Mouse (Mus musculus) megakaryocyte, embryonic 14.5 days (primary cell): ENCODE data around the gene Qk. TPM values are rescaled to one million over a fixed set of nuclear protein-coding genes. Genes with fewer than 3 reads are reported as not detected.

ENCODE experiments used
- H3K27me3 ChIP-seq: replicated peaks from 2 replicates; pipeline ENCODE3; 2012; ENCODE audit warnings: inconsistent platforms
- H3K36me3 ChIP-seq: replicated peaks from 2 replicates; pipeline ENCODE3; 2012; ENCODE audit warnings: low read length, inconsistent platforms, mixed read lengths
- H3K4me1 ChIP-seq: 2 replicates; pipeline ENCODE4 v1.6.1; 2012; ENCODE audit warnings: inconsistent platforms
- H3K4me3 ChIP-seq: replicated peaks from 2 replicates; pipeline ENCODE3; 2012; ENCODE audit warnings: moderate library complexity, mild to moderate bottlenecking, inconsistent platforms
- H3K9me3 ChIP-seq: 2 replicates; pipeline ENCODE4 v1.6.1; 2012; ENCODE audit warnings: inconsistent platforms
- FLI1 ChIP-seq: IDR thresholded peaks from 2 replicates; pipeline ENCODE4 v1.6.1; 2012; ENCODE audit warnings: low read length, inconsistent platforms, mixed read lengths
- GATA1 ChIP-seq: IDR thresholded peaks from 3 replicates; pipeline ENCODE4 v1.6.1; 2012; ENCODE audit warnings: mixed read lengths, low read length, inconsistent platforms, borderline replicate concordance
- polyA plus RNA-seq: library from polyadenylated mRNA; stranded (reverse); fragments of >175 nt; gene quantifications from 2 replicates; pipeline ENCODE4 v1.2.3, GENCODE M21; 2012; ENCODE audit warnings: low replicate concordance; ENCODE audit not compliant: insufficient read depth

Gene Qk
- polyA plus RNA-seq, 1 experiment, result 4.0 TPM

- Histone ChIP-seq H3K9me3 (no peaks in the 10 kb centered on the region), H3K4me1 (no peaks in the 10 kb centered on the region), H3K36me3 (peaks cover 63% of the 10 kb centered on the region), H3K4me3 (no peak overlapping the region), H3K27me3 (no peaks in the 10 kb centered on the region)
- TF ChIP-seq FLI1 (no peak), GATA1 (no peak)
Measured at GRCm38 (mm10) chr17:10209154-10209777, 110.4 kb downstream of the Qk start.

GRCm38 (mm10) chr17:10198662-10199061 lies 121.0 kb downstream of the Qk start:
- TF ChIP-seq GATA1 (no peak), FLI1 (no peak)
- no peak overlapping the region for H3K4me3 ChIP-seq
- H3K4me1 ChIP-seq, result no peaks in the 10 kb centered on the region
- H3K27me3 ChIP-seq, result no peaks in the 10 kb centered on the region
- H3K36me3 ChIP-seq, result peaks cover 28% of the 10 kb centered on the region
- H3K9me3 ChIP-seq, result peaks cover 17% of the 10 kb centered on the region

GRCm38 (mm10) chr17:10198231-10198630 lies 121.4 kb downstream of the Qk start:
- TF ChIP-seq GATA1 (no peak), FLI1 (no peak)
- Histone ChIP-seq H3K36me3 (peaks cover 28% of the 10 kb centered on the region), H3K4me1 (no peaks in the 10 kb centered on the region), H3K4me3 (no peak overlapping the region), H3K27me3 (no peaks in the 10 kb centered on the region), H3K9me3 (peaks cover 17% of the 10 kb centered on the region)

- no peak overlapping the region for H3K4me3 ChIP-seq
- H3K9me3 ChIP-seq, result peaks cover 36% of the 10 kb centered on the region
- peaks cover 13% of the 10 kb centered on the region for H3K36me3 ChIP-seq
- H3K4me1 ChIP-seq, result no peaks in the 10 kb centered on the region
- no peaks in the 10 kb centered on the region for H3K27me3 ChIP-seq
- TF ChIP-seq GATA1 (no peak), FLI1 (no peak)
Measured at GRCm38 (mm10) chr17:10195703-10196102, 124.0 kb downstream of the Qk start.

GRCm38 (mm10) chr17:10190857-10191256 lies 128.8 kb downstream of the Qk start:
- Histone ChIP-seq H3K4me1 (peaks cover 10% of the 10 kb centered on the region), H3K4me3 (no peak overlapping the region), H3K27me3 (peaks cover 2% of the 10 kb centered on the region), H3K36me3 (no peaks in the 10 kb centered on the region), H3K9me3 (peaks cover 31% of the 10 kb centered on the region)
- no peak for TF ChIP-seq FLI1
- no peak for TF ChIP-seq GATA1

GRCm38 (mm10) chr17:10188481-10188880 lies 131.2 kb downstream of the Qk start:
- no peak overlapping the region for H3K4me3 ChIP-seq
- no peaks in the 10 kb centered on the region for H3K36me3 ChIP-seq
- TF ChIP-seq FLI1 (no peak), GATA1 (no peak)
- H3K27me3 ChIP-seq, result peaks cover 4% of the 10 kb centered on the region
- peaks cover 28% of the 10 kb centered on the region for H3K9me3 ChIP-seq
- peaks cover 10% of the 10 kb centered on the region for H3K4me1 ChIP-seq

GRCm38 (mm10) chr17:10187431-10188020 lies 132.1 kb downstream of the Qk start:
- TF ChIP-seq FLI1 (no peak), GATA1 (no peak)
- H3K36me3 ChIP-seq, result no peaks in the 10 kb centered on the region
- H3K9me3 ChIP-seq, result peaks cover 22% of the 10 kb centered on the region
- H3K27me3 ChIP-seq, result peaks cover 4% of the 10 kb centered on the region
- peaks cover 10% of the 10 kb centered on the region for H3K4me1 ChIP-seq
- H3K4me3 ChIP-seq, result no peak overlapping the region

GRCm38 (mm10) chr17:10181761-10182160 lies 137.9 kb downstream of the Qk start:
- no peaks in the 10 kb centered on the region for H3K36me3 ChIP-seq
- TF ChIP-seq FLI1 (no peak), GATA1 (no peak)
- no peaks in the 10 kb centered on the region; the same call in 1 of the 2 replicates for H3K4me1 ChIP-seq
- no peak overlapping the region for H3K4me3 ChIP-seq
- H3K27me3 ChIP-seq, result peaks cover 5% of the 10 kb centered on the region
- H3K9me3 ChIP-seq, result peaks cover 22% of the 10 kb centered on the region; the same call in 1 of the 2 replicates

- TF ChIP-seq FLI1, result no peak
- TF ChIP-seq GATA1, result no peak
- Histone ChIP-seq H3K4me1 (no peaks in the 10 kb centered on the region), H3K27me3 (peaks cover 3% of the 10 kb centered on the region), H3K9me3 (peaks cover 16% of the 10 kb centered on the region; the same call in 1 of the 2 replicates), H3K36me3 (no peaks in the 10 kb centered on the region), H3K4me3 (no peak overlapping the region)
Measured at GRCm38 (mm10) chr17:10177096-10177495, 142.6 kb downstream of the Qk start.

- Histone ChIP-seq H3K27me3 (no peaks in the 10 kb centered on the region), H3K9me3 (peaks cover 34% of the 10 kb centered on the region), H3K4me1 (no peaks in the 10 kb centered on the region), H3K4me3 (no peak overlapping the region), H3K36me3 (no peaks in the 10 kb centered on the region)
- TF ChIP-seq GATA1 (no peak), FLI1 (no peak)
Measured at GRCm38 (mm10) chr17:10161258-10161657, 158.4 kb downstream of the Qk start.

- Histone ChIP-seq H3K4me3 (no peak overlapping the region), H3K27me3 (no peaks in the 10 kb centered on the region), H3K4me1 (no peaks in the 10 kb centered on the region), H3K9me3 (peaks cover 42% of the 10 kb centered on the region), H3K36me3 (no peaks in the 10 kb centered on the region)
- TF ChIP-seq FLI1 (no peak), GATA1 (no peak)
Measured at GRCm38 (mm10) chr17:10160415-10160814, 159.2 kb downstream of the Qk start.
